Mouse (Mus musculus) left cerebral cortex, postnatal 36 days (tissue): ENCODE results near the gene Entr1. TPM values are rescaled to one million over a fixed set of nuclear protein-coding genes. Genes with fewer than 3 reads are reported as not detected.

Experiments
- DNase-seq, 2 experiments: peaks; one replicate each; pipeline ENCODE4 v3.0.0; 2021 to 2022; ENCODE audit warnings: low spot score in 2 of 2, mixed read lengths in 1 of 2
- intact Hi-C: fragments of 180-260 bp; cut with DNase I; formaldehyde crosslinking; loops from one replicate; pipeline ENCODE4 v1.15.1; 2025
- total RNA-seq, 2 experiments: library from RNA; stranded (reverse); gene quantifications; 2 replicates each; pipeline ENCODE4 v1.2.3; 2021

Gene Entr1
- total RNA-seq, 2 experiments from 2014 or later = 138 to 162 TPM

- DNase-seq = no peak
- intact Hi-C loops = loop anchor here (2.0 to 5.0 kb wide), 2 partner anchors 34 to 53 kb away; partner anchors contain the start of genes Entr1 and Pmpca
These were observed 35.8 kb downstream of the Entr1 start for GRCm38 (mm10) chr2:26353066-26353980.

- peak; percentile 57 to 58 for DNase-seq
- intact Hi-C loops = loop anchor here (2.0 to 5.0 kb wide), 2 partner anchors 35 to 52 kb away; partner anchors contain the start of genes Entr1 and Pmpca
These were observed 36.7 kb downstream of the Entr1 start for GRCm38 (mm10) chr2:26352291-26352910.

- intact Hi-C loops = loop anchor here (2.0 to 5.0 kb wide), 2 partner anchors 36 to 51 kb away; partner anchors contain the start of genes Entr1 and Pmpca
- peak; percentile 93 to 94 for DNase-seq
These were observed 37.5 kb downstream of the Entr1 start, which contains the start of gene Dnlz for GRCm38 (mm10) chr2:26351358-26352290. Gene Dnlz, minus strand, starts transcription at chr2:26352110.

GRCm38 (mm10) chr2:26348241-26348640, 40.9 kb downstream of the Entr1 start:
- intact Hi-C loops = no loop called here
- no peak for DNase-seq

GRCm38 (mm10) chr2:26342609-26343490, 46.3 kb downstream of the Entr1 start:
- no peak for DNase-seq
- intact Hi-C loops = no loop called here

GRCm38 (mm10) chr2:26342044-26342443, 47.1 kb downstream of the Entr1 start:
- peak; percentile 79 to 85 for DNase-seq

GRCm38 (mm10) chr2:26341510-26341981, 47.6 kb downstream of the Entr1 start:
- intact Hi-C loops = no loop called here
- DNase-seq = peak; percentile 54 to 74

More at GRCm38 (mm10) chr2:26342044-26342443, 47.1 kb downstream of the Entr1 start:
- intact Hi-C loops = no loop called here

GRCm38 (mm10) chr2:26339204-26339551, 49.9 kb downstream of the Entr1 start:
- intact Hi-C loops = no loop called here
- no peak for DNase-seq

- DNase-seq = no peak
- intact Hi-C loops = no loop called here
These were observed 50.6 kb downstream of the Entr1 start for GRCm38 (mm10) chr2:26338302-26339203.

Other genes with a start within 250 kb of the Entr1 start
- under 1 TPM in 1 of 2 experiments, not detected in 1; 0.15 TPM for gene Lhx3, start 181.0 kb downstream of the Entr1 start, total RNA-seq
- 10 to 100 TPM; 22.8 to 23.3 TPM for gene Qsox2, start 151.8 kb downstream of the Entr1 start, total RNA-seq
- 1 to 10 TPM; 1.3 to 3.5 TPM for gene Ccdc187, start 94.8 kb downstream of the Entr1 start, total RNA-seq
- gene Gpsm1, start 73.8 kb downstream of the Entr1 start, total RNA-seq = 10 to 100 TPM; 44.4 to 58.4 TPM
- gene Dnlz, start 37.2 kb downstream of the Entr1 start, total RNA-seq = 10 to 100 TPM; 27.5 to 28.7 TPM
- gene Card9, start 28.4 kb downstream of the Entr1 start, total RNA-seq = 1 to 10 TPM; 2.1 to 2.7 TPM
- 10 to 100 TPM; 54.0 to 71.0 TPM for gene Snapc4, start 8.7 kb downstream of the Entr1 start, total RNA-seq
- 10 to 100 TPM; 91.4 to 91.9 TPM for gene Pmpca, start within 50 bp of the Entr1 start, total RNA-seq
- 10 to 100 TPM; 22.5 to 26.6 TPM for gene Inpp5e, start 19.9 kb upstream of the Entr1 start, total RNA-seq
- gene Sec16a, start 55.9 kb upstream of the Entr1 start, total RNA-seq = 10 to 100 TPM; 39.0 to 52.3 TPM
- 10 to 100 TPM; 24.5 to 28.5 TPM for gene Notch1, start 127.3 kb upstream of the Entr1 start, total RNA-seq
- 10 to 100 TPM; 61.6 to 85.2 TPM for gene Egfl7, start 190.7 kb upstream of the Entr1 start, total RNA-seq
- not detected for gene Gm20532, start 197.3 kb upstream of the Entr1 start, total RNA-seq
- gene Agpat2, start 215.1 kb upstream of the Entr1 start, total RNA-seq = 1 to 10 TPM; 1.5 to 1.6 TPM
- gene Fam69b, start 239.1 kb upstream of the Entr1 start, total RNA-seq = 10 to 100 TPM; 69.1 to 81.4 TPM